Mouse (Mus musculus): ENCODE data around the gene Agpat4.

- TF ChIP-seq POLR2A (IDR thresholded peaks at IDR 0.05; ENCODE audit: borderline replicate concordance, extremely low read depth, insufficient read depth, insufficient read length, poor library complexity, severe bottlenecking) (no peak), CTCF (IDR thresholded peaks at IDR 0.05; ENCODE audit: borderline replicate concordance, extremely low read depth, insufficient read depth, insufficient read length) (no peak)
Observed at GRCm38 (mm10) chr17:12184283-12184682, 65.8 kb downstream of the Agpat4 start.

All from brain, embryonic 14.5 days (tissue).